Comparison of ENCODE assay signal across 14 mouse cellular contexts in genomic region chr12:77667151-77667874, GRCm38 (mm10).
DNase-seq lines count a peak whose midpoint lies in the region; ATAC-seq and TF ChIP-seq lines count a peak whose summit lies in the region.
"Had no signal": no experiment of that assay in that cellular context is flagged by ENCODE, and none has a peak within 500 bp of the region (broad histone marks: within the 10 kb centered on the region; RNA-seq: fewer than 3 reads in every experiment).

No protein-coding gene starts in this region.

- no peak overlapping the region for H3K4me2 ChIP-seq in heart, postnatal 0 days (ENCODE audit: low read depth, low read length)
- no peak overlapping the region for H3K4me2 ChIP-seq in heart, embryonic 11.5 days
- H3K4me2 ChIP-seq in midbrain, embryonic 11.5 days, result no peak overlapping the region
- H3K4me2 ChIP-seq in midbrain, postnatal 0 days (ENCODE audit: low read depth, low read length, poor library complexity, severe bottlenecking), result no peak overlapping the region
- H3K4me2 ChIP-seq in forebrain, embryonic 14.5 days (ENCODE audit: low read length), result no peak overlapping the region
- H3K4me2 ChIP-seq: hindbrain, embryonic 14.5 days; limb, embryonic 13.5 days; liver, embryonic 13.5 days; midbrain, embryonic 12.5 days had no signal

- ATAC-seq in cerebellum, adult (ENCODE audit: insufficient number of reproducible peaks, low FRiP score, low TSS enrichment), result peak; percentile 28; the same call in 1 of the 2 replicates
- 0 out of 2 replicates have a peak, but pooled peaks have one; percentile 17 for ATAC-seq in heart, postnatal 0 days (ENCODE audit: insufficient read depth, low read depth)
- no peak for ATAC-seq in heart, embryonic 11.5 days (replicated peaks; ENCODE audit: insufficient number of reproducible peaks, low FRiP score, low TSS enrichment)
- ATAC-seq in midbrain, embryonic 11.5 days (ENCODE audit: low FRiP score), result peak; percentile 43; the same call in 1 of the 2 replicates
- ATAC-seq in midbrain, postnatal 0 days (ENCODE audit: low FRiP score), result no peak
- ATAC-seq in forebrain, embryonic 14.5 days, result peak; percentile 38; the same call in 1 of the 2 replicates
- ATAC-seq in granulocyte monocyte progenitor cell, adult 5-6 weeks (replicated peaks; ENCODE audit: poor library complexity, severe bottlenecking), result no peak

- TF ChIP-seq EP300 in heart, postnatal 0 days (IDR thresholded peaks at IDR 0.05; ENCODE audit: low read depth), result no peak

- H3K4me3 ChIP-seq in heart, postnatal 0 days (ENCODE audit: low read depth, low read length), result no peak overlapping the region
- no peak overlapping the region for H3K4me3 ChIP-seq in heart, embryonic 11.5 days (ENCODE audit: low read depth, low read length)
- no peak overlapping the region for H3K4me3 ChIP-seq in midbrain, embryonic 11.5 days (ENCODE audit: low read depth, low read length)
- H3K4me3 ChIP-seq in midbrain, postnatal 0 days (ENCODE audit: low read depth, low read length), result no peak overlapping the region
- H3K4me3 ChIP-seq in forebrain, embryonic 14.5 days (ENCODE audit: low read depth, low read length), result no peak overlapping the region
- H3K4me3 ChIP-seq: layer of hippocampus, adult 2 months; limb, embryonic 13.5 days; liver, embryonic 13.5 days; midbrain, embryonic 12.5 days had no signal

- H3K27ac ChIP-seq in heart, postnatal 0 days (ENCODE audit: low read depth), result no peak overlapping the region
- no peak overlapping the region for H3K27ac ChIP-seq in heart, embryonic 11.5 days (ENCODE audit: low read depth, low read length)
- H3K27ac ChIP-seq in midbrain, embryonic 11.5 days (ENCODE audit: low read depth, low read length), result no peak overlapping the region
- no peak overlapping the region for H3K27ac ChIP-seq in midbrain, postnatal 0 days (ENCODE audit: low read depth, low read length)
- no peak overlapping the region for H3K27ac ChIP-seq in forebrain, embryonic 14.5 days (ENCODE audit: low read depth, low read length)
- H3K27ac ChIP-seq: hindbrain, embryonic 14.5 days; layer of hippocampus, adult 2 months; limb, embryonic 13.5 days; liver, embryonic 13.5 days; midbrain, embryonic 12.5 days had no signal

- TF ChIP-seq CTCF in heart, postnatal 0 days (IDR thresholded peaks at IDR 0.05; ENCODE audit: low read depth), result no peak
- no peak for TF ChIP-seq CTCF in midbrain, postnatal 0 days (IDR thresholded peaks at IDR 0.05)

- H3K27me3 ChIP-seq in heart, postnatal 0 days (ENCODE audit: control insufficient read depth, insufficient read depth, low read length), result no peaks in the 10 kb centered on the region
- peaks cover 14% of the 10 kb centered on the region for H3K27me3 ChIP-seq in heart, embryonic 11.5 days (ENCODE audit: control insufficient read depth, insufficient read depth, low read length)
- H3K27me3 ChIP-seq in midbrain, embryonic 11.5 days (ENCODE audit: control insufficient read depth, insufficient read depth, low read length), result no peaks in the 10 kb centered on the region
- no peaks in the 10 kb centered on the region for H3K27me3 ChIP-seq in midbrain, postnatal 0 days (ENCODE audit: insufficient read depth, low read length)
- H3K27me3 ChIP-seq in forebrain, embryonic 14.5 days (replicated peaks; ENCODE audit: control insufficient read depth, insufficient read depth, low read length), result no peaks in the 10 kb centered on the region
- H3K27me3 ChIP-seq: liver, embryonic 13.5 days had no signal

- no peaks in the 10 kb centered on the region for H3K9me3 ChIP-seq in heart, postnatal 0 days (replicated peaks; ENCODE audit: control insufficient read depth, low read length)
- no peaks in the 10 kb centered on the region for H3K9me3 ChIP-seq in heart, embryonic 11.5 days (replicated peaks; ENCODE audit: control insufficient read depth, low read length)
- H3K9me3 ChIP-seq in midbrain, embryonic 11.5 days (ENCODE audit: control insufficient read depth, low read length), result no peaks in the 10 kb centered on the region
- H3K9me3 ChIP-seq in midbrain, postnatal 0 days (ENCODE audit: low read length), result no peaks in the 10 kb centered on the region
- no peaks in the 10 kb centered on the region for H3K9me3 ChIP-seq in forebrain, embryonic 14.5 days (replicated peaks; ENCODE audit: control insufficient read depth, low read length)
- H3K9me3 ChIP-seq: G1E; limb, embryonic 13.5 days; liver, embryonic 13.5 days; midbrain, embryonic 12.5 days had no signal

- 47% methylated on average over 10 of the region's 10 CpGs for WGBS in heart, postnatal 0 days
- WGBS in heart, embryonic 11.5 days (ENCODE audit: insufficient replicate concordance), result 49% methylated on average over 10 of the region's 10 CpGs
- 75% methylated on average over 10 of the region's 10 CpGs for WGBS in midbrain, embryonic 11.5 days
- WGBS in midbrain, postnatal 0 days, result 73% methylated on average over 10 of the region's 10 CpGs
- 73% methylated on average over 10 of the region's 10 CpGs for WGBS in forebrain, embryonic 14.5 days

- no peaks in the 10 kb centered on the region for H3K36me3 ChIP-seq in heart, postnatal 0 days (replicated peaks; ENCODE audit: control insufficient read depth, insufficient read depth, low read length)
- no peaks in the 10 kb centered on the region for H3K36me3 ChIP-seq in heart, embryonic 11.5 days (ENCODE audit: control insufficient read depth, insufficient read depth, low read length)
- H3K36me3 ChIP-seq in midbrain, embryonic 11.5 days (ENCODE audit: control insufficient read depth, insufficient read depth, low read length), result no peaks in the 10 kb centered on the region
- H3K36me3 ChIP-seq in midbrain, postnatal 0 days (ENCODE audit: insufficient read depth, low read length), result no peaks in the 10 kb centered on the region
- no peaks in the 10 kb centered on the region for H3K36me3 ChIP-seq in forebrain, embryonic 14.5 days (ENCODE audit: control insufficient read depth, insufficient read depth, low read length)
- H3K36me3 ChIP-seq: G1E; limb, embryonic 13.5 days; liver, embryonic 13.5 days; midbrain, embryonic 12.5 days had no signal

- no peak overlapping the region for H3K9ac ChIP-seq in heart, postnatal 0 days (replicated peaks; ENCODE audit: low read depth, low read length)
- H3K9ac ChIP-seq in heart, embryonic 11.5 days (ENCODE audit: low read depth, low read length), result no peak overlapping the region
- no peak overlapping the region for H3K9ac ChIP-seq in midbrain, embryonic 11.5 days (ENCODE audit: low read length)
- no peak overlapping the region for H3K9ac ChIP-seq in midbrain, postnatal 0 days (replicated peaks; ENCODE audit: low read length, poor library complexity, severe bottlenecking)
- no peak overlapping the region for H3K9ac ChIP-seq in forebrain, embryonic 14.5 days (ENCODE audit: low read length)
- H3K9ac ChIP-seq: hindbrain, embryonic 14.5 days; limb, embryonic 13.5 days; liver, embryonic 13.5 days; midbrain, embryonic 12.5 days had no signal

- H3K4me1 ChIP-seq in heart, postnatal 0 days (ENCODE audit: control insufficient read depth, insufficient read depth), result no peaks in the 10 kb centered on the region
- H3K4me1 ChIP-seq in heart, embryonic 11.5 days (ENCODE audit: control insufficient read depth, insufficient read depth, low read length), result 0 out of 2 replicates have a peak, but pooled peaks cover 7% of the 10 kb centered on the region
- H3K4me1 ChIP-seq in midbrain, embryonic 11.5 days (ENCODE audit: control insufficient read depth, insufficient read depth, low read length), result peaks cover 2% of the 10 kb centered on the region
- H3K4me1 ChIP-seq in midbrain, postnatal 0 days (ENCODE audit: insufficient read depth, low read length), result 0 out of 2 replicates have a peak, but pooled peaks cover 6% of the 10 kb centered on the region
- H3K4me1 ChIP-seq in forebrain, embryonic 14.5 days (ENCODE audit: control insufficient read depth, insufficient read depth, low read length), result no peaks in the 10 kb centered on the region
- H3K4me1 ChIP-seq: limb, embryonic 13.5 days; liver, embryonic 13.5 days had no signal

- DNase-seq in cerebellum, adult 11 months, result no peak
- DNase-seq in heart, postnatal 0 days (ENCODE audit: low spot score), result no peak
- no peak for DNase-seq in midbrain, embryonic 11.5 days (ENCODE audit: low spot score, missing footprints)
- DNase-seq in midbrain, postnatal 0 days (ENCODE audit: low spot score), result no peak
- no peak for DNase-seq in forebrain, embryonic 14.5 days (ENCODE audit: low spot score)

Comparison
In these comparisons a context has a peak if more than half of its experiments do, and no peak if none do; other contexts are left out.
1. ATAC-seq: peak in cerebellum, adult (single experiment), heart, postnatal 0 days (single experiment), midbrain, embryonic 11.5 days (single experiment) and forebrain, embryonic 14.5 days (single experiment); none in heart, embryonic 11.5 days (single experiment), midbrain, postnatal 0 days (single experiment) and granulocyte monocyte progenitor cell, adult 5-6 weeks (single experiment).